Mouse (Mus musculus): ENCODE data around the gene Ddx25. TPM values are rescaled to one million over a fixed set of nuclear protein-coding genes. Genes with fewer than 3 reads are reported as not detected.
A peak's percentile ranks its signal among the peaks of the same experiment; 100 is the strongest.

Ddx25 gene
- total RNA-seq, 2 experiments from 2014 or later, result 0.05 TPM; not detected in 1

- ATAC-seq (replicated peaks; ENCODE audit: poor library complexity), result no peak
Observed at GRCm38 (mm10) chr9:35541941-35542340, 16.4 kb downstream of the Ddx25 start.

- ATAC-seq (replicated peaks; ENCODE audit: poor library complexity), result peak; percentile 81
Observed at GRCm38 (mm10) chr9:35541488-35541887, 16.8 kb downstream of the Ddx25 start.

- ATAC-seq (replicated peaks; ENCODE audit: poor library complexity), result no peak
Observed at GRCm38 (mm10) chr9:35541024-35541423, 17.3 kb downstream of the Ddx25 start.

GRCm38 (mm10) chr9:35539001-35539750, 19.2 kb downstream of the Ddx25 start:
- no peak for ATAC-seq (replicated peaks; ENCODE audit: poor library complexity)

GRCm38 (mm10) chr9:35535876-35536275, 22.5 kb downstream of the Ddx25 start:
- ATAC-seq (replicated peaks; ENCODE audit: poor library complexity), result peak; percentile 35; the same call in 1 of the 2 replicates

GRCm38 (mm10) chr9:35535110-35535509, 23.2 kb downstream of the Ddx25 start:
- ATAC-seq (replicated peaks; ENCODE audit: poor library complexity), result peak; percentile 97

GRCm38 (mm10) chr9:35533266-35533665, 25.1 kb downstream of the Ddx25 start:
- no peak for ATAC-seq (replicated peaks; ENCODE audit: poor library complexity)

GRCm38 (mm10) chr9:35529796-35530195, 28.5 kb downstream of the Ddx25 start:
- ATAC-seq (replicated peaks; ENCODE audit: poor library complexity), result no peak

GRCm38 (mm10) chr9:35529141-35529540, 29.2 kb downstream of the Ddx25 start:
- no peak for ATAC-seq (replicated peaks; ENCODE audit: poor library complexity)

- ATAC-seq (replicated peaks; ENCODE audit: poor library complexity), result peak; percentile 97
Observed at GRCm38 (mm10) chr9:35523941-35524411, 34.4 kb downstream of the Ddx25 start.

GRCm38 (mm10) chr9:35523541-35523940, 34.8 kb downstream of the Ddx25 start:
- ATAC-seq (replicated peaks; ENCODE audit: poor library complexity), result no peak

GRCm38 (mm10) chr9:35522821-35523515, 35.4 kb downstream of the Ddx25 start:
- no peak for ATAC-seq (replicated peaks; ENCODE audit: poor library complexity)

- no peak for ATAC-seq (replicated peaks; ENCODE audit: poor library complexity)
Observed at GRCm38 (mm10) chr9:35522241-35522640, 36.1 kb downstream of the Ddx25 start.

- ATAC-seq (replicated peaks; ENCODE audit: poor library complexity), result no peak
Observed at GRCm38 (mm10) chr9:35520631-35521348, 37.5 kb downstream of the Ddx25 start.

GRCm38 (mm10) chr9:35518169-35518568, 40.2 kb downstream of the Ddx25 start, which contains the start of gene Gm1113:
TSS of gene Gm1113 (minus strand) at chr9:35518269.
- no peak for ATAC-seq (replicated peaks; ENCODE audit: poor library complexity)

- ATAC-seq (replicated peaks; ENCODE audit: poor library complexity), result no peak
Observed at GRCm38 (mm10) chr9:35516711-35517110, 41.6 kb downstream of the Ddx25 start.

GRCm38 (mm10) chr9:35516182-35516581, 42.1 kb downstream of the Ddx25 start:
- ATAC-seq (replicated peaks; ENCODE audit: poor library complexity), result no peak

- ATAC-seq (replicated peaks; ENCODE audit: poor library complexity), result no peak
Observed at GRCm38 (mm10) chr9:35513900-35514299, 44.4 kb downstream of the Ddx25 start.

- no peak for ATAC-seq (replicated peaks; ENCODE audit: poor library complexity)
Observed at GRCm38 (mm10) chr9:35508234-35508633, 50.1 kb downstream of the Ddx25 start.

- ATAC-seq (replicated peaks; ENCODE audit: poor library complexity), result peak; percentile 60
Observed at GRCm38 (mm10) chr9:35502361-35503000, 55.8 kb downstream of the Ddx25 start.

GRCm38 (mm10) chr9:35499946-35500345, 58.4 kb downstream of the Ddx25 start:
- no peak for ATAC-seq (replicated peaks; ENCODE audit: poor library complexity)

All from megakaryocyte progenitor cell, adult 5-6 weeks (primary cell).